ENCODE assay signal across 33 mouse cellular contexts in genomic region chr7:44401673-44402072, GRCm38 (mm10). TPM values are rescaled to one million over a fixed set of nuclear protein-coding genes. Genes with fewer than 3 reads are reported as not detected.
DNase-seq lines count a peak whose midpoint lies in the region; ATAC-seq and TF ChIP-seq lines count a peak whose summit lies in the region.
"Had no signal": no experiment of that assay in that cellular context is flagged by ENCODE, and none has a peak within 500 bp of the region (broad histone marks: within the 10 kb centered on the region; RNA-seq: fewer than 3 reads in every experiment).

No protein-coding gene starts in this region.

- WGBS in liver, postnatal 0 days (ENCODE audit: insufficient replicate concordance): 46% methylated on average over 6 of the region's 6 CpGs

- no peaks in the 10 kb centered on the region for H3K9me3 ChIP-seq in liver, postnatal 0 days (ENCODE audit: low read length)
- H3K9me3 ChIP-seq: embryonic facial prominence, embryonic 15.5 days; forebrain, embryonic 12.5 days; hindbrain, embryonic 12.5 days; kidney, embryonic 15.5 days; liver, embryonic 15.5 days; lung, embryonic 15.5 days; midbrain, embryonic 13.5 days had no signal

- H3K4me1 ChIP-seq in liver, postnatal 0 days (ENCODE audit: insufficient read depth): no peaks in the 10 kb centered on the region

- no peak for ATAC-seq in liver, postnatal 0 days
- peak; percentile 49; the same call in 1 of the 2 replicates for ATAC-seq in common myeloid progenitor, adult 5-6 weeks (replicated peaks; ENCODE audit: low read depth, poor library complexity, severe bottlenecking)
- ATAC-seq in megakaryocyte progenitor cell, adult 5-6 weeks (replicated peaks; ENCODE audit: poor library complexity): peak; percentile 49
- ATAC-seq: hindbrain, postnatal 0 days; intestine, postnatal 0 days; midbrain, embryonic 13.5 days; Patski had no signal

- DNase-seq in liver, postnatal 0 days: peak; percentile 36
- no peak for DNase-seq in liver
- no peak for DNase-seq in gastrocnemius, postnatal 14 days
- no peak for DNase-seq in spleen, adult 12 weeks (ENCODE audit: low spot score)
- no peak for DNase-seq in adrenal gland, adult (ENCODE audit: inconsistent age in 2 of 2, low spot score in 1 of 2)
- DNase-seq: adrenal gland, postnatal 25 days; cerebellum, adult 11-12 months; cerebellum, postnatal 10 days; gastrocnemius, postnatal 10 days; heart, adult 11 months; heart, postnatal 36 days; kidney, postnatal 25 days; left cerebral cortex, postnatal 4 days; lung, postnatal 36 days; thymus, adult 18-20 months; thymus, postnatal 25 days had no signal

- no peak for TF ChIP-seq CTCF in liver, postnatal 0 days (IDR thresholded peaks at IDR 0.05; ENCODE audit: low read depth)

- H3K9ac ChIP-seq in liver, postnatal 0 days (replicated peaks): no peak overlapping the region
- H3K9ac ChIP-seq: embryonic facial prominence, embryonic 15.5 days; forebrain, embryonic 12.5 days; hindbrain, embryonic 12.5 days; kidney, embryonic 15.5 days; liver, embryonic 15.5 days; lung, embryonic 15.5 days; midbrain, embryonic 13.5 days had no signal

- H3K27ac ChIP-seq in liver, postnatal 0 days (ENCODE audit: low read depth): no peak overlapping the region
- H3K27ac ChIP-seq: embryonic facial prominence, embryonic 15.5 days; forebrain, embryonic 12.5 days; hindbrain, embryonic 12.5 days; hindbrain, postnatal 0 days; kidney, embryonic 15.5 days; liver, embryonic 15.5 days; lung, embryonic 15.5 days; midbrain, embryonic 13.5 days; stomach, postnatal 0 days had no signal

- H3K27me3 ChIP-seq in liver, postnatal 0 days (ENCODE audit: insufficient read depth, low read length): no peaks in the 10 kb centered on the region
- H3K27me3 ChIP-seq: embryonic facial prominence, embryonic 15.5 days; lung, embryonic 15.5 days had no signal

- no peaks in the 10 kb centered on the region for H3K36me3 ChIP-seq in liver, postnatal 0 days (replicated peaks; ENCODE audit: insufficient read depth, low read length)
- H3K36me3 ChIP-seq: embryonic facial prominence, embryonic 15.5 days; forebrain, embryonic 12.5 days; hindbrain, embryonic 12.5 days; kidney, embryonic 15.5 days; liver, embryonic 15.5 days; lung, embryonic 15.5 days; midbrain, embryonic 13.5 days had no signal

- TF ChIP-seq EP300 in liver, postnatal 0 days (IDR thresholded peaks at IDR 0.05; ENCODE audit: low read depth): no peak

- intact Hi-C loops in gastrocnemius, postnatal 14 days (cut with DNase I; ENCODE audit: low total_unique reads): no loop called here

- no peak overlapping the region for H3K4me2 ChIP-seq in liver, postnatal 0 days (ENCODE audit: low read depth, low read length)
- H3K4me2 ChIP-seq: embryonic facial prominence, embryonic 15.5 days; forebrain, embryonic 12.5 days; heart, embryonic 11.5 days; hindbrain, embryonic 12.5 days; kidney, embryonic 15.5 days; liver, embryonic 15.5 days; lung, embryonic 15.5 days; midbrain, embryonic 13.5 days had no signal

- H3K4me3 ChIP-seq in liver, postnatal 0 days (ENCODE audit: low read depth, low read length): no peak overlapping the region
- H3K4me3 ChIP-seq: embryonic facial prominence, embryonic 15.5 days; forebrain, embryonic 12.5 days; hindbrain, embryonic 12.5 days; kidney, embryonic 15.5 days; liver, embryonic 15.5 days; lung, embryonic 15.5 days; midbrain, embryonic 13.5 days had no signal

RNA-seq across cellular contexts. Expression of gene 1700008O03Rik, which starts 16.1 kb away (rescaled TPM):
- polyA plus RNA-seq in liver, postnatal 0 days (2015; fragmentation: Nextera tagmentation; extraction: Ambion mirVana): 0.15 and 0.18 TPM in 2 replicates
- 0.78 TPM in 1 of 2 replicates, not detected in the other for total RNA-seq in common myeloid progenitor, adult 5-6 weeks (2017)
- total RNA-seq in megakaryocyte progenitor cell, adult 5-6 weeks (2015): 0.44 and 1.5 TPM in 2 replicates
- 1.8 and 2.2 TPM in 2 replicates for total RNA-seq in megakaryocyte progenitor cell, adult 5-6 weeks (2017)
- total RNA-seq in gastrocnemius, postnatal 14 days (2021): not detected
- total RNA-seq: gastrocnemius, postnatal 10 days; megakaryocyte-erythroid progenitor cell, adult 5-6 weeks; MEL; neutrophil, adult 5-6 weeks had no signal

RNA-seq across cellular contexts. Expression of gene Syt3, which starts 17.8 kb away (rescaled TPM):
- polyA plus RNA-seq in liver, postnatal 0 days (2015; fragmentation: Nextera tagmentation; extraction: Ambion mirVana): 0.04 TPM in 1 of 2 replicates, not detected in the other
- total RNA-seq in common myeloid progenitor, adult 5-6 weeks (2017): 0.58 and 0.64 TPM in 2 replicates
- total RNA-seq in megakaryocyte progenitor cell, adult 5-6 weeks (2015): 0.22 and 0.24 TPM in 2 replicates
- total RNA-seq in megakaryocyte progenitor cell, adult 5-6 weeks (2017): 0.12 and 0.14 TPM in 2 replicates
- under 1 TPM; 0.35 to 0.49 TPM for total RNA-seq in gastrocnemius, postnatal 14 days (2021)
- total RNA-seq: neutrophil, adult 5-6 weeks had no signal
- polyA plus RNA-seq: liver, embryonic 15.5 days had no signal

RNA-seq across cellular contexts. Expression of gene Lrrc4b, which starts 27.1 kb away (rescaled TPM):
- not detected in 2 replicates for polyA plus RNA-seq in liver, postnatal 0 days (2015; fragmentation: Nextera tagmentation; extraction: Ambion mirVana)
- total RNA-seq in common myeloid progenitor, adult 5-6 weeks (2017): not detected in 2 replicates
- not detected in 2 replicates for total RNA-seq in megakaryocyte progenitor cell, adult 5-6 weeks (2015)
- total RNA-seq in megakaryocyte progenitor cell, adult 5-6 weeks (2017): not detected in 2 replicates
- 1 to 10 TPM in 1 of 2 experiments, under 1 TPM in 1; 0.51 to 1.3 TPM for total RNA-seq in gastrocnemius, postnatal 14 days (2021)
- total RNA-seq: megakaryocyte-erythroid progenitor cell, adult 5-6 weeks; neutrophil, adult 5-6 weeks had no signal
- polyA plus RNA-seq: liver, embryonic 15.5 days had no signal
